Mouse (Mus musculus): ENCODE measurements around the gene Lrrc32. TPM values are rescaled to one million over a fixed set of nuclear protein-coding genes. Genes with fewer than 3 reads are reported as not detected.

Lrrc32 gene
- polyA plus RNA-seq, 1 experiment, result 7.2 TPM

DNA sequence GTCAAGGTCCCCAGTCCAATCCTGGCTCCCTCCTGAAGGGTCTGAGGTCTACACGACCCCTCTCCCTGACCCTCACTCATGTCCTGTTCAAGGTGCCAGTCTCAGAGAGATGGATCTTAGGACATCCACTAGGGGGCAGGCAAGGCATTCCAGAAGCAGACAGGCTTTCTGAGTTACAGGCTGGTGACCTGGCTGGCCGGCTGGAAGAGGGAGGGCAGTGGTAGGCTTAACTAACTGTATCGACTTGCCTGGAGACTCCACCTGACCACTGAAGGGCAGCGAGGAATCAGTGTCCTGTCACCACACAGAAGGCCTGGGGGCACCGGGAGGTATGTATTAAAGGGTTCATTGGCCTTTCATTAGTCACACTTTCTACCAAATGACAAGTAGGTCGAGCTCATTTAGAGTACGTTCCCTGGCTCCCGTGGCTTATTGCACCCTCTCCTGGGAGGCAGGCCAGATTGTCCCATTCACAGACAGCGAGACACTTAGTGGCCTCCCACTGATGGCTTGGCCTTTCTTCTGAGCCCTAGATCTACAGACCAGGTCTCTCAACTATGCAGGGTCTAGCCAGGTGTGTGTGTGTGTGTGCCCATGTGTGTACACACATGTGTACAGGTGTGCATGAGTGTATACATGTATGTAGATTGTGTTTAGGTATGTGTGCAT lies 7.9 kb upstream of the Lrrc32 start:
- no peaks in the 10 kb centered on the region for H3K27me3 ChIP-seq (ENCODE audit: control insufficient read depth, insufficient read depth, low read length)
- no peak overlapping the region for H3K4me3 ChIP-seq (ENCODE audit: control insufficient read depth, insufficient read depth, low read length)
- H3K4me1 ChIP-seq (replicated peaks; ENCODE audit: control insufficient read depth, insufficient read depth, low read length), result peaks cover 14% of the 10 kb centered on the region
- DNase-seq, result peak; percentile 84
- no peak overlapping the region for H3K27ac ChIP-seq (ENCODE audit: control insufficient read depth, insufficient read depth, low read length)
- 40% methylated on average over 9 of the region's 9 CpGs for WGBS
- TF ChIP-seq POLR2A (IDR thresholded peaks at IDR 0.05; ENCODE audit: control insufficient read depth, extremely low read depth, insufficient read depth, low read length, poor library complexity) (no peak), CTCF (IDR thresholded peaks at IDR 0.05; ENCODE audit: borderline replicate concordance, control insufficient read depth, extremely low read depth, insufficient read depth, low read length, poor library complexity) (peak; percentile 87; the same call in 1 of the 2 replicates)
- H3K36me3 ChIP-seq (ENCODE audit: control insufficient read depth, insufficient read depth, low read length), result no peaks in the 10 kb centered on the region

DNA sequence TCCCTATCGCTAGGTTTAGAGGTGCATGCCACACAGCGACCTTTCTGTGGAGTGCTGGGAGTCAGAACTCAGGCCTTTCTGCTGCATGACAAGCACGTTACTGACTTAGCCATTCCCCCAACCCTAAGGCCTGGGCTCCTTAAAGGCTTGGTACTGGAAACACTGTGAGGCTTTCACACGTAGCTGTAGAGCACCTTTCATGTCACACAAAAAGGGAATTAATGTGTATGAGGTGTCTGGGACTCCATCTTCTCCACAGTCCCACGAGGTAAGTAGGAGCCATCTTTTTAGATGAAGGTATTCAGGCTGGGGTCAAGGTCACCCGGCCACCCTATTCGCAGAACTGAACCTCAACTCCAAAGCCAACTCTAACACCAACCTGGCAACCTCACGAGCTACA lies 7.2 kb upstream of the Lrrc32 start:
- H3K36me3 ChIP-seq (ENCODE audit: control insufficient read depth, insufficient read depth, low read length), result no peaks in the 10 kb centered on the region
- TF ChIP-seq POLR2A (IDR thresholded peaks at IDR 0.05; ENCODE audit: control insufficient read depth, extremely low read depth, insufficient read depth, low read length, poor library complexity), result no peak
- TF ChIP-seq CTCF (IDR thresholded peaks at IDR 0.05; ENCODE audit: borderline replicate concordance, control insufficient read depth, extremely low read depth, insufficient read depth, low read length, poor library complexity), result no peak
- H3K4me1 ChIP-seq (replicated peaks; ENCODE audit: control insufficient read depth, insufficient read depth, low read length), result peaks cover 21% of the 10 kb centered on the region
- WGBS, result 93% methylated on average over 8 of the region's 8 CpGs
- H3K27ac ChIP-seq (ENCODE audit: control insufficient read depth, insufficient read depth, low read length), result no peak overlapping the region
- DNase-seq, result no peak
- no peaks in the 10 kb centered on the region for H3K27me3 ChIP-seq (ENCODE audit: control insufficient read depth, insufficient read depth, low read length)
- no peak overlapping the region for H3K4me3 ChIP-seq (ENCODE audit: control insufficient read depth, insufficient read depth, low read length)

DNA sequence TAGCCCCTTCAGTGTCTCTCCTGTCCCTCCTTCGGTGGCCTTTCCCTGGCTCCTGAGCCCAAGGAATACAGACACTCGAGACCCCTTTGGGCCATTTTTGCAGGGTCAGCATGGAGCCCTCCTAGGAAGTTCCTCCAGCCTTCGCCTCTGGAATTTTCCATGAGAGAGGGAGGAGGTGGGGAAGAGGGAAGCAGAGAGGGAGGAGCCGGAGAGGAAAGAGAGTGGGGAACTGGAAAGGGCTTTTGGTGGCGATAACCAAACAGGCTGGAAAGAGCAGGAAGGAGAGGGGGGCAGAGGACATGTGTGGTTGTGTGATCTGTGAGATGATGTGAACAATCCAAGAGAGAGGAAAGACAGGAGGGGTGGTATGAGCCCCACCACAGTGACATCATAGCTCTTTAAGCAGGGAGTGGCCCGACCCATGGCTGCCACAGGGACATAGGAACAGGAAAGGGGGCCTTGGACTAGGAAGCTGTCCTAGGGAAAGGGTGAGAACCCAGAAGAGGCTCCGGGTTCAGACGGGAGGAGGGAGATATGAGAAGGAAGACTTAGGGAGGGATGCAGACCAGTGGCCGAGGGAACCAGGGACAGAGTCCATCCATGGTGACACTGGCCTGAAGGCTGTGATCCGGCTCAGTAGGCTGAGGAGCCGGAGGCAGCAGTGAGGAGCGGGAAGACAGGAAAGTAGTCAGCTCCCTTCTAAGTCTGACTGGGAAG lies 6.4 kb upstream of the Lrrc32 start:
- H3K4me1 ChIP-seq (replicated peaks; ENCODE audit: control insufficient read depth, insufficient read depth, low read length), result peaks cover 29% of the 10 kb centered on the region
- no peaks in the 10 kb centered on the region for H3K27me3 ChIP-seq (ENCODE audit: control insufficient read depth, insufficient read depth, low read length)
- no peak overlapping the region for H3K27ac ChIP-seq (ENCODE audit: control insufficient read depth, insufficient read depth, low read length)
- DNase-seq, result no peak
- WGBS, result 95% methylated on average over 12 of the region's 12 CpGs
- TF ChIP-seq CTCF (IDR thresholded peaks at IDR 0.05; ENCODE audit: borderline replicate concordance, control insufficient read depth, extremely low read depth, insufficient read depth, low read length, poor library complexity) (no peak), POLR2A (IDR thresholded peaks at IDR 0.05; ENCODE audit: control insufficient read depth, extremely low read depth, insufficient read depth, low read length, poor library complexity) (no peak)
- H3K4me3 ChIP-seq (ENCODE audit: control insufficient read depth, insufficient read depth, low read length), result no peak overlapping the region
- no peaks in the 10 kb centered on the region for H3K36me3 ChIP-seq (ENCODE audit: control insufficient read depth, insufficient read depth, low read length)

DNA sequence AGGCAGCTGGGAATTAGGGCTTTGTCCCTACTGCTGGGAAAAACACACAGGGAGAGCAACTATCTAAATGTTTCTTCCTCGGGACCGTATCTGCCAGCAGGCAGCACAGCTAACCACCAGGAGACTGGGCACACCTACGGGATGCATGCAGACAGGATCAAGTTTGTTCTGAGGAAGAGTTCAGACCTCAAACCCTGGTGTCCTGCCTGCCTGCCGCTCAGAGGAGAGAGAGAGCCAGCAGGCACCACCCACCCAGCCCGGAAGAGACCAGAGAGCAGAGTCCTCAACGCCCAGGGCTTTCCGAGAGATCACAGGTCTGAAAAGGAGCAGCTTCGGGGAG lies 5.8 kb upstream of the Lrrc32 start:
- no peak overlapping the region for H3K4me3 ChIP-seq (ENCODE audit: control insufficient read depth, insufficient read depth, low read length)
- WGBS, result 87% methylated on average over 8 of the region's 8 CpGs
- no peak overlapping the region for H3K27ac ChIP-seq (ENCODE audit: control insufficient read depth, insufficient read depth, low read length)
- H3K4me1 ChIP-seq (replicated peaks; ENCODE audit: control insufficient read depth, insufficient read depth, low read length), result peaks cover 34% of the 10 kb centered on the region
- DNase-seq, result no peak
- H3K36me3 ChIP-seq (ENCODE audit: control insufficient read depth, insufficient read depth, low read length), result no peaks in the 10 kb centered on the region
- H3K27me3 ChIP-seq (ENCODE audit: control insufficient read depth, insufficient read depth, low read length), result no peaks in the 10 kb centered on the region
- TF ChIP-seq POLR2A (IDR thresholded peaks at IDR 0.05; ENCODE audit: control insufficient read depth, extremely low read depth, insufficient read depth, low read length, poor library complexity) (no peak), CTCF (IDR thresholded peaks at IDR 0.05; ENCODE audit: borderline replicate concordance, control insufficient read depth, extremely low read depth, insufficient read depth, low read length, poor library complexity) (no peak)

DNA sequence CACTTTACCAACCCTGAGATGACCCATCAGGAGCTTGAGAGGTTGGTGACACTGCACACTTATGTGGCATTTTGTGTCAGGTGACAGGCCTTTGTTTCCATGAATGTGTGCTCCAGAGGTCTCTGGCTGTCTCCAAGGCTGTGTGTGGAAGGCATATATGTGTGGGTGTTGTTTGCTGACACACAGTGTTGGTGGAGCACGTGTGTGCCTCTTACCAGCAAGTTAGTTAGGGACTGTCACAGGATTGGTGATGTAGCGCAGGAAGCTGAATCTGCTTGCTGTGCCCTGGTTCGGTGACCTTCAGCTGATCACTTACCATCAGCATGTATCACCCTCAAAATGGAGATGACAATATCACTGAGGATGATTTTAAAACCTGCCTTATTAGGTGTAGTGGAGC lies 4.2 kb upstream of the Lrrc32 start:
- Histone ChIP-seq H3K36me3 (ENCODE audit: control insufficient read depth, insufficient read depth, low read length) (no peaks in the 10 kb centered on the region), H3K4me3 (ENCODE audit: control insufficient read depth, insufficient read depth, low read length) (no peak overlapping the region), H3K4me1 (replicated peaks; ENCODE audit: control insufficient read depth, insufficient read depth, low read length) (peaks cover 50% of the 10 kb centered on the region), H3K27me3 (ENCODE audit: control insufficient read depth, insufficient read depth, low read length) (no peaks in the 10 kb centered on the region), H3K27ac (ENCODE audit: control insufficient read depth, insufficient read depth, low read length) (no peak overlapping the region)
- TF ChIP-seq CTCF (IDR thresholded peaks at IDR 0.05; ENCODE audit: borderline replicate concordance, control insufficient read depth, extremely low read depth, insufficient read depth, low read length, poor library complexity) (no peak), POLR2A (IDR thresholded peaks at IDR 0.05; ENCODE audit: control insufficient read depth, extremely low read depth, insufficient read depth, low read length, poor library complexity) (no peak)
- 86% methylated on average over 3 of the region's 3 CpGs for WGBS
- DNase-seq, result no peak

DNA sequence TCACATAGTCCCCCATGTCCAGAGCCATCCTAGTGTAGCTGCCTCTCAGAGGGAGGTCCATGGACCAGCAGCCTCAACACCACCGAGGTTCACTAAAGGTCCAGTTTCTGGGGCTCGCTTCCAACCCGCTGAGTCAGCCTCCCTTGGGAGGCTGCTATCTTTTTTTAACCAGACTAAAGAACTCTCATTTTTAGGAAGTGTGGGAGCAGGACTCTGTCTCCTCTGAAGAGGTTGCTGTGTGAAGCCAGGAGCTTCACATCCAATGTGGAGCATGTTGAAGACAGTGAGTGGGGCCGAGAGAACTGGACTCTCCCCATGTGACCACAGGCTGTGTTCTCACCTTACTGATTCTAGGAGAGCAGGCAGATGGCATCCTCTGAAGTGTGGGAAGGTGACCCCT lies 3.6 kb upstream of the Lrrc32 start:
- 84% methylated on average over 4 of the region's 4 CpGs for WGBS
- no peaks in the 10 kb centered on the region for H3K36me3 ChIP-seq (ENCODE audit: control insufficient read depth, insufficient read depth, low read length)
- H3K27ac ChIP-seq (ENCODE audit: control insufficient read depth, insufficient read depth, low read length), result no peak overlapping the region
- no peaks in the 10 kb centered on the region for H3K27me3 ChIP-seq (ENCODE audit: control insufficient read depth, insufficient read depth, low read length)
- TF ChIP-seq POLR2A (IDR thresholded peaks at IDR 0.05; ENCODE audit: control insufficient read depth, extremely low read depth, insufficient read depth, low read length, poor library complexity), result no peak
- no peak for TF ChIP-seq CTCF (IDR thresholded peaks at IDR 0.05; ENCODE audit: borderline replicate concordance, control insufficient read depth, extremely low read depth, insufficient read depth, low read length, poor library complexity)
- no peak overlapping the region for H3K4me3 ChIP-seq (ENCODE audit: control insufficient read depth, insufficient read depth, low read length)
- DNase-seq, result no peak
- H3K4me1 ChIP-seq (replicated peaks; ENCODE audit: control insufficient read depth, insufficient read depth, low read length), result peaks cover 53% of the 10 kb centered on the region

Measured in thymus, adult 2 months (tissue).